Mouse (Mus musculus) inflammation-experienced regulatory T-cells, adult 16 weeks (primary cell): ENCODE measurements around the gene Serp2. TPM values are rescaled to one million over a fixed set of nuclear protein-coding genes. Genes with fewer than 3 reads are reported as not detected.

Source experiments
- polyA plus RNA-seq: library from polyadenylated mRNA; unstranded; fragments of 100-300 nt; shearing (Covaris generic); gene quantifications from one replicate; pipeline ENCODE4 v1.2.1, GENCODE M21; 2017

The Serp2 gene
- polyA plus RNA-seq = 3.6 TPM

DNA sequence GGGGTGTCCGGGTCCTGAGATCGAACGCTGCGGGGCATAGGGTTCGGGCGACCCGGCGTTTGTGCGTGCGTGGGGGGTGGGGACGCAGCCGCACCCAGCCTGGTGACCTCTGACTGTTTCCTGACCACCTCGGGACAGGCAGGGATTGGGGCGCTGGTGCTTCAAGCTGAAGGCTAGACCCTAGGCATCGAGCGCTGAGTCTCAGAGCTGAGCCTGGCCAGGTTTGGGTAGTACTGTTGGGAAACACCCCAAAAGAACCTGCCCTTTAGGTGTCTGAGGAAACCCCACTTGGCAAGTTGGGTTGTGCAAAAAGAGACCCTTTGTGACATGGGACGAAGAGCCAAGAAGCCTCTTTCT lies at the start of gene Serp2:
Serp2 (minus strand) TSS at position 38 of the 357 bp plus-strand sequence.

Other genes starting within 250 kb of the Serp2 start
- gene Tsc22d1, start 141.9 kb downstream of the Serp2 start, polyA plus RNA-seq = 9.5 TPM